Mouse (Mus musculus) thymus, adult 2 months (tissue): ENCODE measurements at regions not wholly inside any gene's neighbourhood (a gene's known extent, or its start where the extent isn't known, plus 50 kb on each side); places are given as distances from the start of the nearest gene placed in this dataset.

Source experiments
- CTCF ChIP-seq: fragments of 200-500 bp; IDR thresholded peaks from 2 replicates; pipeline ENCODE4 v1.5.1; 2012; ENCODE audit warnings: mild to moderate bottlenecking, control low read depth, low read length, moderate library complexity, borderline replicate concordance; ENCODE audit not compliant: control insufficient read depth, poor library complexity, insufficient read depth; ENCODE audit errors: extremely low read depth
- POLR2A ChIP-seq: fragments of 200-500 bp; IDR thresholded peaks from 2 replicates; pipeline ENCODE4 v1.6.1; 2012; ENCODE audit warnings: mild to moderate bottlenecking, low read length, control low read depth, moderate library complexity; ENCODE audit not compliant: control insufficient read depth, poor library complexity, insufficient read depth; ENCODE audit errors: extremely low read depth

GRCm38 (mm10) chr13:39523856-39524301 lies 563.2 kb upstream of the Slc35b3 start:
- TF ChIP-seq POLR2A (no peak), CTCF (no peak)
